Mouse (Mus musculus) yolk sac, embryonic 10.5 days (tissue): ENCODE measurements at regions not wholly inside any gene's neighbourhood (a gene's known extent, or its start where the extent isn't known, plus 50 kb on each side); places are given as distances from the start of the nearest gene placed in this dataset.
"Not testable (repeated sequence)": the region's sequence is repeated elsewhere in the genome, so short reads cannot be mapped to it uniquely, and the experiment has no call there.

ENCODE experiments used
- DNase-seq: peaks from one replicate; pipeline ENCODE4 v3.0.0-alpha.2; 2017; ENCODE audit warnings: low spot score

DNA sequence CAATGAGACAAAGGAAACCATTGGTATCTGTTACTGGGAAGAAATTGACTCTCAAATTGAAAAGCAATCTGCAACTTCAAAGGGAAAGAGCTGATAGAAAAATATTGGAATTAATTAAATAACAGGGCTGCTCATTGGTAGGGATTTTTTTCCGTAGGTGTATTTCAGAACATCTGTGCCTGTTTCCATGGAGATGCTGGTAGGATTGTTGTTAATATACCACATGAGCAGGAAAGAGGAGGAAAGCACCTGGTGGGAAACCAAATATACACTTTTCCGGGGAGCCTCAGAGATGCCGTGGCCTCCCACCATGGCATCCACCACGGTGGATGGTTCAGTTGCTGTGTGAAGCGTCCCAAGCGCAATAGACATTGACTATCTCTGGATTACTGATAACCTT is 428.0 kb upstream of the Sphkap start:
- no peak for DNase-seq

DNA sequence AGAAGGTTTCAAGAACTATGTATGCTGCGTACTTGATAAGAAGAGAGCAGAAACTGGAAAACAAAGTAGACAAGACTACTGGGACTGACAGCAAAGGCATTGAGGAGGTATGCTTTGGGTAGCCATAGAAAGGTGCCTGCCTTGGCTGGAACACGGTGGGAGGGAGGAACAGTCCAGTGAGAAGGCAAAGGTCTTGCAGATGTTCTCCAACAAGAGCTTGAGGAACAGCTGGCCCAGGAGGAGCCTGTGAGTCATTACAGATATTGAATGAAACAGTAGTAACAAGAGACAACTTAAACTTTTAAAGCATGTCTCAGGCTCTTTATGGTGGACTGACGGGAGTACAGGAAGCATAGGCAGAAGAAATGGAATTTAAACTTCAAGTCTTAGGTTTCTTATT is 424.9 kb upstream of the Sphkap start:
- DNase-seq: no peak

DNA sequence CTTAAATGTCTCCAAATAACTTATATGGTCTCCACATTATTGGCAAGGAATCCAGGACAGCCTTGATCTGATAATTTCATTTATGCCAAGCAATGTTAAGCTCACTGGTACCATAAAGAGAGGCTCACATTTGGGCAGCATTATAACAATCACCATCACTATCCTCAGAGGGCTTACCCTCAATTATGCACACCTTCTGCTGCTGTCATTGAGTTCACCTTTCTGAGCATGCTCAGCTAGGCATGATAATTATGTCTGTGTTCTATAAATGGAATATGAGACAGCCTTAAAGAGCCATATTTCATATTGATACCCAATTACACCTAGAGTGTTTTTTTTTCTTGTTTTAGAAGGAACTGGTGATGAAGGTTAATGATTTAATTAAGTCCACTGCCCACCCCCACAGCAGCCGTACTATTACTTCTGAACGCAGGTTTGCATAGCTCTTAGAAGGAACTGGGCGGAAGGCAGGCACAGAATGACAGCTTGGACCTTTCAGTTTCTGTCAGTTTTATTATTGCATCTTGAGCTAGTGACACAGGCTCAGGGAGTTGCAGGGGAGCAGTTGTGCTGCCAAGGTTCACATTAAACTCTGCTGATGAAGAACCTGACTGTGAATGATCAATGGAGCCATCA is 424.0 kb upstream of the Sphkap start:
- DNase-seq: no peak

DNA sequence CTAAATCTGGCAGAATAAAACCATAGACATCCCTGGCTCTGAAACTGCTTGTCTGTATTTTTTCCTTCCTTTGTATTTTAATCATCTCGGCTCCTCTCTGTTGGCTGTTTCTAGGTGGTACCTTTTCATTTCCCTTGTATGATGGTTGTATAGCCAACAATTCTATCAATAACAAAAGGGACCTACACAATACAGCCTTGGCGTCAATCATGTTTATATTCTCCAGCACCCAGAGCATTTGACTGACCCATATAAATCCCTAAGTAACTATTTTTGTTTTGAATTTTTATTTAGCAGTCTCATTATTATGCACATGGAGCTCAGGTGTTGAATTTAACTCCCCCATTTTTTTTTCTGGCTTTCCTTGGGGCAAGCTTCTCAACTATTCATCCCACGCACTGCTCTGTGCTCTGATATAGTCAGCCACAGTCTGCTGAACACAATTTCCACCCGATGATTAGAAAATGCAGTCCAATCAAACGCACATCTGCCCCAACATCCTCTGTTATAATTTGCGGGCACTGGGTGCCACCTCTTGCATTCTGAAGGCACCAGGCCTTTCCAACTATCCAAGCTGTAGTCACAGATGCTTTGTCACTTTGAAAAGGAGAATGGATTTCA is 422.1 kb upstream of the Sphkap start:
- DNase-seq: no peak

DNA sequence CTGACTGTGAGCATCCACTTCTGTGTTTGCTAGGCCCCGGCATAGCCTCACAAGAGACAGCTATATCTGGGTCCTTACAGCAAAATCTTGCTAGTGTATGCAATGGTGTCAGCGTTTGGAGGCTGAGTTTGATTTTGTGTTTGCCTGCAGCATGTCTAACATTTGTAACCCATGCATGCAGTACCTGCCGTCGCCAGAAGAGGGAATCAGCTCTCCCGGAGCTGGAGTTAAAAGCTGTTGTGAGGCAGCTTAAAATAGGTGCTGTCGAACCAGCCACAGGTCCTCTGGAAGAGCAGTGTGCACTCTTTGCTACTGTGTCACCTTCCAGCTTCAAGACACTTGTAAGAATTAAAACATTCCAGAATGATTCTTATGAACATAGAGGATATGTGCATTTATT is 403.2 kb upstream of the Sphkap start:
- DNase-seq: not testable (repeated sequence)

DNA sequence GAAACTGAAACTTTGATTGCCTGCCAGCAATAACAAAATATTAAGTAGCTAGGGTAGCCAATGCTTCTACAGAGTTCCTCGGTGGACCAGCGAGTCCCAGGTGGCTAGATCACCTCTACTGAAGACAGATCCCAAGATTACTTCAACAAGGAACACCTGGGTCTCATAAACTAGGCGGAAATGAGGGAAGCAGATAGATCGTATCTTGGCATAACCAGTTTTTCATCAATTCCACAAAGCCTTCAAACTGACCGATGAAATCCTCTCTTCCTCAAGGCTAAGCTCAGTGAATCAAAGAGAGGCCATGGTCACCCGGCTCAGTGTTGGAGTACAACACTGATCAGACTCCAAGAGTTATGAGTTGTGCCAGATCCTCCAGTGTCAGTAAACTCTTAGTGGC is 400.4 kb upstream of the Sphkap start:
- no peak for DNase-seq

DNA sequence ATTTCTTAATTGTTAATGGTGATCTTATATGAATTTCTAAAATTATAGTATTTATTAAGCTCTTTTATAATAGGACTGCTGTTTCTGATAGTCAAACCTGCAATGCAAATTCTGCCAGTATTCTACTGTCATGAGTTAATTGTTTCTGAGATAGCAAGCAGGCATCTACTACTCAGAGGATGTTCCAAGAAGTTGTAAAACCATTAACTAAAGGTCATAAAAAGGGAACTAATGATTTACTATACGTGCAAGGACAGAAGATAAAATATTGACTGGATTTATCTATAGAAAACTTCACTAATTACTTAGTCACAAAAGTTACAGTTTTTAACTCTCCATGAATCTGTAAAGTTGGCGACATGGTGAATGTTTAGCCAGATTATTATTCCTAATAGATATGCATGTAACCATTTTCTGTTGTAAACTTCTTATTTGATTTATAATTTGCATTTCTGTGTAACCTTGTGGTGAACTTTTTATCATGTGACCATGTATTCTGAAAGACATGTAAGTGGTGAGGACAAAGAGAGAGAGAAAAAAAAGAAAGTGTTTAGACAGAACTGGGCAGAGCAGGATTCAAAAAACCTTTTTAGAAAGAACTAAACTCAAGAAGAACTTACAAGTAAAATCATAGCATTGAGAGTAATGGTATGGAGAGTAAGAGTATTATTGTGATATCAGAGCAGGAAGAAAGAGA is 395.5 kb upstream of the Sphkap start:
- DNase-seq: no peak

DNA sequence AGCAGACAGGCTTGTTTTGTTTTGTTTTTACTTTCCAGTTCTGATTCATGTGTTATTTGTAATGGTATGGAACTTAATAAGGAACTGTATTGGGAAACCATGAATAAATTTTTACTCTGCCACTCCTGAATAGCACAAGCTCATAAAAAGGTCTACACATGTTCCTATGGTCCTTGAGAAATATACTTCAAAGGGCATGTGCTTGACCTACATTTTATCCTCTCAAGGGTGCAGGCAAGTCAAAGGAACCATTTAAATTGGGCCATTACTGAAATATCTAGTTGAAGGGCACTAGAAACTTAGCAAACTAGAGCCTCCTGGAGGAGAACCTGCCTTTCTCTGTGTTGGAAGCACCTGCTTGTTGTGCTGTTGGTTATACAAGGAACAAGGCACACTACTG is 393.8 kb upstream of the Sphkap start:
- no peak for DNase-seq

DNA sequence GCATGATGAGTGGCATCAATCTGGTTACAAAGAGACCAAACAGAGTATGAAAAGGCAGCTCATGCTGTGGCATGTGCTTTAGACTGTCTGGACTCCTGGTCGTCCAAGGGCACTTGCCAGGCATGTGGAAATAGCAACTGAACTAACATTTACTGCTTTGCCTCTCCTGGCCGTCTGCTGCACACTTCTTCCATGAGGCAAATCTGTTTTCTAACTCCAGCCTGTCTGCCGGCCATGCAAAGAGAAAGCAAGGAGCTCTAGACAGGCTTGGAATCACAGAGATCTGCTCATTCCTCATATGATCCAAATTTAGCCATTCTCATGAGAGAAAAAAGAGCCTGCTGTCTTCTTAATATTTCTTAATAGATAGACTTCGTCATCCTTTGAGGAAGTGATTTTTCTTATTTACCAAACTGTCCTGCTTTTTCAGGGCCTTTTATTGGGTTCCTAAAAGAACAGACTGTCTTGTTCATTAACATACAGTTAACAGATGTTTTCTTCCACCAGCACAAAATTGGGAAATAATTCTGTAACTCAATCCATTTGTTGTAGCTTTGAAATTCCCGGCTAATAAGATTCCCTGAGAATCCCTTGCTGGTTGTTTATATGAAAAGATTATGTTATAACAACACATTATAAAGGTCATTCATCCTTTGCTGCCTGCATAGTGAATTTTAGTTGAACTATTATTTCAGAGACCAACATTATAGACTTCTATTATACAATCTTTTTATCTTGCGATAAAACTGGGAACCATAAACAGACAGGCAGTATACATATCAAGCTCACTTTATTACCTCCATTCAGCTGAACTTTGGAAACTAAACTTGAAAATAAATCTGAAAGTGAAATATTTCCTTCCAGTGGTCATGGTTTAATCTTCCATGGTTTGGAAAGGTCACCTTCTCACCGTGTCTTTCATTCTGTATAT is 389.2 kb upstream of the Sphkap start:
- no peak for DNase-seq

DNA sequence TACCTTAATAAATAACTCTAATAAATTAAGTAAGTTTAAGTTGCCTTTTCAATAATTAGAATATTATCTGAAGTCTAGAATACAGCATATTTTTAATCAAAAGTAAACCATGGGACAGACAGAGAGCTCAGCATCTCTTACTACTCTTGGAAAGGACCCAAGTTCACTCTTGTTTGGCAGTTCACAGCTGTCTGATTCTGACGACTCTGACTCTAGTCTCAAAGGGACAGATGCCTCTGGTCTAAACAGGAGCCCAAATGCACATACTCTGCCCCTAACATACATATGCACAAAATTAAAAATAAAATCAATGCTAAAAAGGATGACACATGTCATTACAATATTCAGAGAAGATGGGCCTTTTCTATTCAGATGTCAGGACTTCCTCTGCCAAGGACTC is 369.2 kb upstream of the Sphkap start:
- no peak for DNase-seq

DNA sequence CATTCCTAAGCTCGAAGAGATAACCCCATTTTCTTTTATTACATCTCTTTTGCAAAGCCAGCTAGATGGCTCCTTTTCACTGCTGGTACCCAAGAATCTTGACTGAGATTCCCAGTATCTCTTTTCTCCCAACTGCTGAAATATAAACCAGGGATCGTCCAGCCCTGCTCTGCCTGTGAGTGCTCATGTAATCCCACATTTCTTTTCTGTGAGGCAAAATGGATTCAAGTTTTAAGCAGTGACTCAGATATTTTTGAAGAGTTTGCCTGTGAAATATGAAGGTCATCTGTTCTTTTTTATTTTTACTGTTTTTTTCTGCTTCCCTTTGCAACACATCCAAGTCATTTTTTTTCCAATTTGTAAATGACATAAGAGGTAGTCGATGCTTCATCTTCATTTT is 363.2 kb upstream of the Sphkap start:
- no peak for DNase-seq

DNA sequence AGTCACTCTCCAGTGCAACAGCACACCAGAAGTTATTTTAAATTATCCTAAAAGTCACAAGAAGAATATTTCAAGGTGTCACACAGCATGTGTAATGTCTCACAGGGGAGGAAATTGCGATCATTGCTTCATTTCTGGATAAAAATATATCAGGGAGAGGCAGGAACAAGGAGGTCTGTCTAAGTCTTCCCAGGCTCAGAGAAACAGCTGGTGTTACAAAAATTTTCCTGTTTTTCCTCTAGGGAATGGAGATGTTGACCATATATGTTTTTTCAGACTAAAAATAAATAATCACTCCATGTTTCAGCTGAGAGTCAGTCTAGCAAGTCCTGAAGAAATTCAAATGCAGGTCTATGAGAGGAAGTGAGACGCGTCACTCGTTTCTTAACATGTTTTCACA is 353.5 kb upstream of the Sphkap start:
- no peak for DNase-seq

DNA sequence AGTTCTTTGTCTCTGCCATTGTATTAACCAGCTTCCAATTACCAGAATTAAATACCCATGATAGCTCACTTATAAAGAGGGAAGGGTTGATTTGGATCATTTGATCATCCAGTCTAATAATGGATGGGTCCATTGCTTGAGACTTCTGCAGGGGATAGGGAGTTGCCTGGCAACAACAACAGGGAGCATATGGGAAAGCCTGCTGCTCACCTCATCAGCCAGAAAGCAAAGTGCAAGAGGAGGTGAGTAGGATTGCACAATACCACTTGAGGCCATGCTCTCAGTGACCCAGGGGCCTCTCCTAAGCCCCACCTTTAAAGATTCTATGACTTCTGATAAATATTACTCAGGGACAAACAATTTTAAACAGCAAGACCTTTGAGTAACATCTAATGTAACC is 348.9 kb upstream of the Sphkap start:
- no peak for DNase-seq

DNA sequence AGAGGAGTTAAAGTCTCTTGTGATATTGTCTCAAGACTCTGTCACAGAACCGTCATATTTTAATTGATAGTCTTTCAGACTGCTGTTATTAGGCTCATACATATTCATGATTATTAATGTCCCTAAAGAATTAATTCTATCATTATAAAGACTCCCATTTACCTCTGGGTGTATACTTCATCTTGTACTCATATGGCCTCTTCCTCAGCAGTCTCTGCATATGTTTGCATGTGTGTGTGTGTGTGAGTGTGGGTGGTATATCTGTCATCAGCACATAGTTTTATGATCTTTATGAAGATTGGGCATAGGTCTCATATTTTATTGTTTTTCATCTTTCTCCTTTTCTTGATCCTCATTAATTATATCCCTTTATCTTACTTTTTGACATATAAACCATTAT is 347.3 kb upstream of the Sphkap start:
- DNase-seq: no peak

DNA sequence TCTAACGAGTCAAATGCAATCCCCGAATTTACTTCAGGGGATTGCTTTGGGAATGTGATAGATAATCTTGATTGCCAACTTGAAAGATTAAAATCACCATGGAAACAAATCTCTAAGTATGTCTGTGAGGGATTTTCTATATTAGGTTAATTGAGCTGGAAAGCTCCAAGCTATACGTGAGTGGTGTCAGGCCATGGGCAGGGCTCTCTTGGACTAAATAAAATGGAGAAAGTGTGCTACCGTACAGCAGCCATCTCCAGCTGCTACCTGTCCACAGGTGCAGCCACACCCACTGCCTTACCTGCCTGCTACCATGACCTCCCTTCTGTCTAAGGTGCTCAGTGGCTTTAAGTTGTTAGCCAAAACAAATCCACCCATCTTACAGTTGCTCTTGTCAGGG is 345.0 kb upstream of the Sphkap start:
- no peak for DNase-seq

DNA sequence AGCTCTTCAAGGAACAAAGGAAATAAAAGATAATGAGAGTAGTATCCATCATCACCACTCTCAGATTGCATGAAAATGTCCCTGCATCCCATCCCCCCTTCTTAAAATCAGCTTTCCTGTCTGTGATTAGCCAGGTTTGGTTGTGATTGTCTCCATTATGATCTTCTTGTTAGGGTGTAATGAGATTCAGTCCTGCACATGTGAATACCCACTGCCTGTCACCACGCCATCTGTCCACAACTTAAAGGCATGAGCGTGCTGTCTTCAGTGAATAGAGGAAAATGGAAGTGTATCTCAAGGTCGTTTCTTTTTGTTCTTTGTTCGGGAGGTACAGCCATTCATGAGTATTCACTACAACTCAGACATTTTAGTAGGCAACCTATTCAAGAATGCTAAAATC is 341.0 kb upstream of the Sphkap start:
- no peak for DNase-seq

DNA sequence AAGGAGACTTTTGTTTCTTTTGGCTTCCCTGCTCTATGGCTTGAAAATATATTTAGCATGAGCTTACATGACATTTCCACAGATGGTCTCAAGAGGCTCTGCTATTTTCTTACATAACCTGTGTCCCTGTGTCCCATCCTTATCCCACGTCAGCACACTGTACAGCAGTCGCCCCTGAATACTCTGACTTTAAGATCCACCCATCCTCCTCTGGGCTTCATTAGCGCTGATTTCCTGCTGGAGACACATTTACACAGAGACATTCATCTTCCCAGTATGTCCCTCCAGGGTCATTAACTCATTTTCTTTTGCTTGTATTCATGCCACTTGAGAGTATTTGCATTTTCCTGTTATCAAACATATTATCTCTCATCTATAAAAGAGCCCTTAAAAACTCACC is 340.1 kb upstream of the Sphkap start:
- no peak for DNase-seq

DNA sequence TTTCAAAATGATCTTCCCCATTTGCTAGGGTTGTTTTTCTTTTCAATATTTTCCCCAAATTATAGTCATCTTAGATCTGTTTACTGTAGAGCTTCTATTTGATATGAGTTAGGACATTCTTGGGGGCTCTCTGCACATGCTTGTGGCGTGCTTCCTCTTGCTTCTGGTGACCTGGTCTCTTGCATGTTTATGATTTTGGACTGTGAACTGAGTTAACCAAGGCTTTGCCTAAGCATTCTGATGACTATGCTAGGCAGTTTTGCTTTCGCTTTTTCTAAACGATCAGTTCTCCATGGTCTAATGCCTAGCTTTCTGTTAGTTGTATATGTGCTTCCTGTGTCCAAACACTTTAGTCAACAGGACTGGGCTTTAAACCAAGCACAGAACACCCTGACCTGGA is 339.4 kb upstream of the Sphkap start:
- DNase-seq: no peak

DNA sequence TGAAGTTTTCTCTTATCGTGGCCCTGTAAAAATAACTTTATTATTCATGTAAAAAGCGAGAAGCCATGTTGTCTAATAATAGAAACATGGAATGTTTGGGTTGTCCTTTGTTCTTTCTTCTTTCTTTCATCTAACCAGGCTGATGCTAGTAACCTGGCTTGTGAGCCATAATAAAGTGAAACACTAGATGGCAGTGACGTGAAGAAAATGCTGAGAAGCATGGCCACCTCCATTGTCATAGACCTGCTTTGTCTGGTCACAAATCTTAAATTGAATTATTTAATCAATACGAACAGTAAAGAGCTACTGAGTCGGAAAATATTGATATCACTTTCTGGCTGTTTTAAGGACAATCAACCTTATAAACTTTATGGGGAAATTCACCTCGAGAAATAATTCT is 338.0 kb upstream of the Sphkap start:
- no peak for DNase-seq

DNA sequence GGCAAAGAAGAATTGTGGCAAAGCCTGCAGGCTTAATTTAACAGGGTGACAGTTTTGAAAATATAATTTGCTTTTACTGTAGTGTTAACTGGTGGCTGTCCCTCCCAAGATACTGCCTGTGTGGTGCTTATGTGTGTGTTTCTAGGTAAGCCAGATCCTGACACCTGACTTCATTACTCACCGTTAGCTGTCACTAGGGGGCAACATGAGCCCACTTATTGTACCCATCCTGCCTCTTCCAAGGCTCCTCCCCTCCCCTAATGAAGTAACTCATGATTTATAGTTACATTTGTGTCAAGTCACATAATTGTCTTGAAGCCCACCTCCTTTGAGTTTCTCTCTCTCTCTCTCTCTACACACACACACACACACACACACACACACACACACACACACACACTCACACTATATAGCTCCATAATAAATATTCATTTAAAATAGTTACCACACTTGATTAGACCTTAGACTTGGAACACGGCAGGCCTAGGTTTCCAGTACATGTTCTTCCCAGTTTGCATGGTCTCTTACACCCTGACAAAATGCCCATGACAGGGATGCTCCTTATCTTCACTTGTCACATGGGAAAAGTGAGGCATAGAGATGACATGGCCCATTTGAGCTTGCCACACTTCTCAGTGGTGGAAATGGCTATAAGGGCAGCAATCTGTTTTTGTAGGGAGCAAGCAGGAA is 328.6 kb upstream of the Sphkap start:
- DNase-seq: no peak

DNA sequence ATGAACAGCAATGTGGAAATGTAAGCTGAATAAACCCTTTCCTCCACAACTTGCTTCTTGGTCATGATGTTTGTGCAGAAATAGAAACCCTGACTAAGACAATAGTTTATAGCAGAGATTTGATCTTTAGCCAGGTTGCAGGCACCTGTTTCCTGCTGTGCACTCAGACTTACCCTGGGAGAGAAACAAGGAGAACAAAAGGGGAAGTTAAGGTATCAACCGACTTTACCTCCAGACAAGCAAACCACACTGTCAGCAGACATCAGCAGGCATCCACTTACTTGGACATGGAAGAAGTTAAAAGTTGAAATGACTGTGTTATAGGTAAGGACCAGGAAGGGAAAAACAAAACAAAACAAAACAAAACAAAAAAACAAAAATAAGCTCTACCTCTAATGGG is 323.7 kb upstream of the Sphkap start:
- DNase-seq: no peak

DNA sequence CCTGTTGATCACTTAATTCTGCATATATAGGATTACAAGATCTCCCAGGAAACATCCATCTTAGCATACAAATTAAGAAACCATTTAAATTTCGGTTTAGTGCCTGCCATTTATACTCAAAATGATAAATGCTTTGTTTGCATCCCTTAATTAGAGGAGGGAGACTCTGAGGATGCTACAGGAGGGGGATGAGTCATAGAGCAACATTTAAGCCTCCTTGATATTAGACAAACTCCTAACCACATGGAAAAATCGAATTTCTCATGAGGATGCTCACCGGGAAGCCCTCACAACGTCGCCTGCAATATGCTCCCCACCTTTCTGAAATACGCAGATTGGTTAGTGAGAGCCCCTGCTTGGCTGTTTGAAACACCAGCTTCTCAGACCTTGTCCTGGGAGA is 320.8 kb upstream of the Sphkap start:
- DNase-seq: no peak
